Mouse (Mus musculus) erythroblast, embryonic 14.5 days (primary cell): ENCODE measurements around the gene D630045J12Rik.

Experiments used
- GATA1 ChIP-seq: IDR thresholded peaks from 2 replicates; pipeline ENCODE4 v1.6.1; 2012; ENCODE audit warnings: low read length, inconsistent platforms, mixed read lengths
- TAL1 ChIP-seq: IDR thresholded peaks from 3 replicates; pipeline ENCODE4 v1.6.1; 2012; ENCODE audit warnings: low read length, inconsistent platforms, mixed read lengths

DNA sequence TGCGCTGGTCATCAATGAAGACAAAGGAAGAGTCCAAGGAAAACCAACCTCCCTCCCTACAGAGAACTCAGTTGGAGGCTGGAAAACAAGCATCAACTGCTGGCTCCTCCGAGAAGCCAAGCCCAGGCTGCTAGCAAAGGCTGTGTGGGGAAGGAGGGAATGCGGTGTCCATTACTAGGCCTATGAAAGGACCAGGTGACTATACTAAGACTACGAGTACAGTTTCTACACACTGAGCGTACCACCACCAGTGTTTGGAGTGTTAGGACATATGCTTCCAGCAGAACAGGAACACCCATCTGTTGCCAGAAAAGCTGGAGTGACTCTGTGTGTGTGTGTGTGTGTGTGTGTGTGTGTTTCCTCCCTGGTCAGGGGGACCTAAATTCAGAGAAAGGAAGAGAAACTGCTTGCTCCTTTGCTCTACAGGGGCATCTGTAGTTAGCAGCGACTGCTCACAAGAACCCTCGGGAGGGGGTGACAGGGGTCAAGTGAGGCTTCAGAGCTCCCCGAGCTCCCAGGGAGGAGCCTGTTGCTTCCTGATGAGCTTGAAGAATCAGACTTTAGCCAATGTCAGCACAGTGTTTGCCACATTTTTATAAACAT lies 108.2 kb downstream of the D630045J12Rik start:
- no peak for TF ChIP-seq GATA1
- no peak for TF ChIP-seq TAL1
